Comparison of ENCODE assay signal across 9 mouse cellular contexts in the genomic region with DNA sequence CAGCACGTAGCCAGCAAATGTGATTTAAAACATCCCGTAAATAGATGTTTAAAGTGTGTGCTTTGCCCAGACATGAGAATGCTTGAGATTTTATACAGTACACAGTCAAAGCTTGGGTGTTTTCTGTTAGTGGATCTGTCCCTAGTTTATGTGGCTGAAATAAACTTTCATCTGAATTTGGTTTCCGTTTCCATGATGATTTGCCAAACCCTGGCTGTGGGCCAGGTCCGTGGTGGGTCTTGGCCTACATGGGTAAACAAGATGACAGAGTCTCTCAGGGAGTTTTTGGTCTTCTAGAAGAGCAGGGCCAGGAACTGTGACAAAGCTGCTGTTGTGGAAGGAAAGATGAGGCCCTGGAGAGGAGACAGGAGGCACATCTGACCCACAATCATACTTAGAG.
DNase-seq lines count a peak whose midpoint lies in the region; ATAC-seq and TF ChIP-seq lines count a peak whose summit lies in the region.
"Had no signal": no experiment of that assay in that cellular context is flagged by ENCODE, and none has a peak within 500 bp of the region (broad histone marks: within the 10 kb centered on the region; RNA-seq: fewer than 3 reads in every experiment).

No protein-coding gene starts in this region.

- no peak for TF ChIP-seq CTCF in intestine, postnatal 0 days (IDR thresholded peaks at IDR 0.05; ENCODE audit: low read depth)
- TF ChIP-seq CTCF in layer of hippocampus, adult 2 months (conservative IDR thresholded peaks at IDR 0.05) = no peak

- peak; percentile 44; the same call in 1 of the 2 replicates for ATAC-seq in intestine, embryonic 15.5 days
- ATAC-seq in intestine, postnatal 0 days = no peak
- no peak for ATAC-seq in monocyte, adult 5-6 weeks (replicated peaks; ENCODE audit: insufficient number of reproducible peaks, low FRiP score, low TSS enrichment, poor library complexity, severe bottlenecking)

- WGBS in intestine, embryonic 15.5 days = 45% methylated on average over 4 of the region's 4 CpGs
- WGBS in intestine, postnatal 0 days = 57% methylated on average over 4 of the region's 4 CpGs

- H3K27me3 ChIP-seq in intestine, embryonic 15.5 days (replicated peaks) = no peaks in the 10 kb centered on the region
- no peaks in the 10 kb centered on the region for H3K27me3 ChIP-seq in intestine, postnatal 0 days (replicated peaks; ENCODE audit: control insufficient read depth, insufficient read depth, low read length)
- H3K27me3 ChIP-seq: midbrain, embryonic 12.5 days had no signal

- intact Hi-C loops in gastrocnemius, postnatal 14 days (cut with DNase I; ENCODE audit: low total_unique reads) = loop anchor here (5.0 to 10.0 kb wide), 2 partner anchors 95 to 118 kb away; a partner anchor contains a TSS

- peak; percentile 85 to 90 for DNase-seq in CD8-positive naive resting alpha-beta T cell, adult 2 months (ENCODE audit: low read depth in 2 of 2, low spot score in 2 of 2)
- DNase-seq in gastrocnemius, postnatal 14 days = peak; percentile 24
- DNase-seq in kidney, postnatal 4 days = peak; percentile 62 to 79
- no peak for DNase-seq in layer of hippocampus, adult 2 months (ENCODE audit: low spot score in 2 of 2)
- DNase-seq in layer of hippocampus, adult 9-11 months = no peak

- H3K27ac ChIP-seq in intestine, embryonic 15.5 days = peak overlapping the region; percentile 51; the same call in 1 of the 2 replicates
- H3K27ac ChIP-seq in intestine, postnatal 0 days (ENCODE audit: low read depth, low read length) = no peak overlapping the region
- no peak overlapping the region for H3K27ac ChIP-seq in layer of hippocampus, adult 2 months
- H3K27ac ChIP-seq: midbrain, embryonic 12.5 days had no signal

- H3K36me3 ChIP-seq in intestine, embryonic 15.5 days = no peaks in the 10 kb centered on the region
- no peaks in the 10 kb centered on the region for H3K36me3 ChIP-seq in intestine, postnatal 0 days (ENCODE audit: control insufficient read depth, insufficient read depth)
- H3K36me3 ChIP-seq: midbrain, embryonic 12.5 days had no signal

- H3K4me3 ChIP-seq in intestine, embryonic 15.5 days (replicated peaks) = no peak overlapping the region
- no peak overlapping the region for H3K4me3 ChIP-seq in intestine, postnatal 0 days (ENCODE audit: low read depth, low read length)
- H3K4me3 ChIP-seq in layer of hippocampus, adult 2 months = no peak overlapping the region
- H3K4me3 ChIP-seq: midbrain, embryonic 12.5 days had no signal

- no peak overlapping the region for H3K4me2 ChIP-seq in intestine, embryonic 15.5 days (replicated peaks)
- H3K4me2 ChIP-seq in intestine, postnatal 0 days (replicated peaks; ENCODE audit: low read depth) = no peak overlapping the region
- H3K4me2 ChIP-seq: midbrain, embryonic 12.5 days had no signal

- H3K4me1 ChIP-seq in intestine, embryonic 15.5 days (replicated peaks) = peaks cover 20% of the 10 kb centered on the region
- no peaks in the 10 kb centered on the region for H3K4me1 ChIP-seq in intestine, postnatal 0 days (replicated peaks; ENCODE audit: control insufficient read depth, insufficient read depth, low read length)
- H3K4me1 ChIP-seq: midbrain, embryonic 12.5 days had no signal

- H3K9ac ChIP-seq in intestine, embryonic 15.5 days = no peak overlapping the region
- H3K9ac ChIP-seq in intestine, postnatal 0 days (ENCODE audit: low read depth, low read length) = no peak overlapping the region
- H3K9ac ChIP-seq: midbrain, embryonic 12.5 days had no signal

- H3K9me3 ChIP-seq in intestine, embryonic 15.5 days = no peaks in the 10 kb centered on the region
- H3K9me3 ChIP-seq in intestine, postnatal 0 days (ENCODE audit: control insufficient read depth) = no peaks in the 10 kb centered on the region
- H3K9me3 ChIP-seq: midbrain, embryonic 12.5 days had no signal

Comparison
In these comparisons a context has a peak if more than half of its experiments do, and no peak if none do; other contexts are left out.
1. DNase-seq: peak in CD8-positive naive resting alpha-beta T cell, adult 2 months (2 of 2), gastrocnemius, postnatal 14 days (single experiment) and kidney, postnatal 4 days (2 of 2); none in layer of hippocampus, adult 2 months (0 of 2) and layer of hippocampus, adult 9-11 months (single experiment).